Mouse (Mus musculus): Measurements from ENCODE around the gene Inpp5a. TPM values are rescaled to one million over a fixed set of nuclear protein-coding genes. Genes with fewer than 3 reads are reported as not detected.

Gene Inpp5a
- polyA plus RNA-seq, 1 experiment from 2014 or later: 34.1 TPM

DNA sequence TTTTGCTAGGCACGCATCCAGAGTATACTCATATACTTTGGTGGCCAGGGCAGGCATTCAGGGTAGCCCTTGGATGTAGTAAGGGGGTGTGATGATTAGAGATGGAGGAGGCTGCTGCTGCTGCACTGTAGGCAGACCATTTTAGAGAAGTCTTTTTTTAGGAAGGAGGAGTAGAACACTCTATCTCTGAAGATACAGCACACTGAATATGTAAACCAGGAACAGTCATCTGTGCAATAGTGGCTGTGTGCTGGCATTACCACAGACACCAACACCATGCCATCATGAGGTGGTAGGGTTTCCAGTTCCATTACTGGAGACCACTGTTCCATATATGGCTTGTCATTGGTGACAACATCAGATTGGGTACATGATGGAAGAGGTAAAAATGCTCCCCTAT is 83.1 kb downstream of the Inpp5a start:
- H3K4me2 ChIP-seq (replicated peaks): no peak overlapping the region
- no peak overlapping the region for H3K9ac ChIP-seq
- H3K27me3 ChIP-seq: no peaks in the 10 kb centered on the region
- no peaks in the 10 kb centered on the region for H3K36me3 ChIP-seq
- no peak overlapping the region for H3K4me3 ChIP-seq
- WGBS: 82% methylated on average over 1 of the region's 1 CpGs
- no peak for ATAC-seq (ENCODE audit: insufficient number of reproducible peaks, insufficient read depth, low FRiP score, low TSS enrichment)
- H3K9me3 ChIP-seq: no peaks in the 10 kb centered on the region
- no peak overlapping the region for H3K27ac ChIP-seq
- H3K4me1 ChIP-seq: peaks cover 20% of the 10 kb centered on the region

DNA sequence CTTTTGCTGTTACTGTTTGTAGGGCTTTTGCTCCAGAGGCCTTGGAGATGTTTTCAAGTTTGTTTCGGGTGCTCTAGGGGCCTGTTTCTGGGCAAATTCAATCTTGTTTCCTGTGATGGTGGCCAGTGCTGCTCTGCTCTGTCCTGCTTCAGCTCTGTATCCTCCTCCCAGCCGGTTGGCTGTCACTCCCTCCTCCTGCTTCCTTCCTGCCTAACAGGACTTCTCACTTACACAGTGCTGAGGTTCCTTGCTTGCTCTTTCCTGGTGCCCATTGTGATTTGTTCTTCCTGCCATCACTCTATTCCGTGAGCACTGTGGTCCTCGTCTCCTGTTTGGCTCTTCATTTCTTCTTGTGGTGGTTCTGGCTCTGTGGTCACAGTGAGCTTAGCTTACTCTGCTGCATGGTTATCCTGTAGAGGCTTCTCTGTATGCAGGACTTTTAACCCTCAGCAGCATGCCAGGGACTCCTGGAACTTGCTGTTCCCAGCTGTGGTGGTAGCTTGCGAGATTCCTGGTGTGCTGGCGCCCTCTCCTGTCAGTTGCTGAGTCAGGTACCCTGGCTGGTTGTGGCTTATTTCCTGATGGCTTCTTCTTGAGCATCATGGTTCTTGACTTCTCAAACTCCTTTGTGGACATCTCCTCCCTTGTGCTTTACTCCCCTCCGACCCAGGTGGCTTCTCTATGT is 84.1 kb downstream of the Inpp5a start:
- H3K9ac ChIP-seq: no peak overlapping the region
- H3K4me2 ChIP-seq (replicated peaks): no peak overlapping the region
- H3K27ac ChIP-seq: 0 out of 2 replicates have a peak overlapping the region, but pooled peaks have one; percentile 11
- H3K27me3 ChIP-seq: no peaks in the 10 kb centered on the region
- H3K9me3 ChIP-seq: no peaks in the 10 kb centered on the region
- peaks cover 10% of the 10 kb centered on the region for H3K4me1 ChIP-seq
- ATAC-seq (ENCODE audit: insufficient number of reproducible peaks, insufficient read depth, low FRiP score, low TSS enrichment): 0 out of 2 replicates have a peak, but pooled peaks have one; percentile 59
- 31% methylated on average over 7 of the region's 7 CpGs for WGBS
- no peak overlapping the region for H3K4me3 ChIP-seq
- H3K36me3 ChIP-seq: no peaks in the 10 kb centered on the region

DNA sequence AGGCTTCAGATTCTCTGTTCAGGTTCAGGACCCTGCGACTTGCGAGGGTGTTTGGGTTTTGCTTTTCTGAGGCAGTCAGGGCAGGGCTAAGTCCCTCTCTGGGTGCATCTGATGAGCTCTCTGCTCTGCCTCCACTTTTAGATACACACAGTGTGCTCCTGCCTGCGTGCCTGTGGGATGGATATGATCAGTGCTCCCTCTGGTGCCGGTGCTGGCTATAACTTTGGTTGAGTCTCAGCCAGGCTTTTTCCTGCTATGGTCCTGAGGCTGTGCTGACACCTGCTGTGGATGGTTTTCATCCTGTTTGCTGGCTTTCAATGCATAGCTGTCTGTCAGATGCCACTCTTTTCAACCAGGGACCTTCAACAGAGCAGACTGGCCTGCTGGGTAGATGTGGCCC is 87.0 kb downstream of the Inpp5a start:
- Histone ChIP-seq H3K4me3 (no peak overlapping the region), H3K36me3 (no peaks in the 10 kb centered on the region), H3K9me3 (no peaks in the 10 kb centered on the region), H3K4me1 (no peaks in the 10 kb centered on the region), H3K4me2 (replicated peaks) (no peak overlapping the region), H3K27ac (no peak overlapping the region), H3K27me3 (no peaks in the 10 kb centered on the region), H3K9ac (no peak overlapping the region)
- ATAC-seq (ENCODE audit: insufficient number of reproducible peaks, insufficient read depth, low FRiP score, low TSS enrichment): no peak
- WGBS: 53% methylated on average over 4 of the region's 4 CpGs

DNA sequence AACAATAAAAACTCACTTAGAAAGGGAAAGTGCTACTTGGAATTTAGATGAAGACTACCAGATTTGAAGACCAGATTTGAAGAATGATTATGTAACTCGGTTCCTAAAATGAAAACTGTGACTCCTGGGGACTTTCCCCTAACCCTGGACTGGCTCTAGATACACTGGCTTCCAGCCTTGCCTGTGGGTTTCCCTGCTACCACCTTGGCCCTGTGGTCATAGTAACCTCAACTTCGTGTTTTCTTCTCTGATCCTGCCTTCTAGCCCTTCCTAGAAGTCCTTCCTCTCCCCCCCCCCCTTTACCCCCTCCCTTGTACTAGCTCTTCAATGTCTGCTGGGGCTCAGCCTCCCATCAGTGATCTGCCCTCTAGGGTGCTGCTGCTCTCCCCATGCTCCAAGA is 87.8 kb downstream of the Inpp5a start:
- Histone ChIP-seq H3K4me3 (no peak overlapping the region), H3K27me3 (no peaks in the 10 kb centered on the region), H3K4me1 (no peaks in the 10 kb centered on the region), H3K36me3 (no peaks in the 10 kb centered on the region), H3K9me3 (no peaks in the 10 kb centered on the region), H3K4me2 (replicated peaks) (no peak overlapping the region), H3K27ac (no peak overlapping the region), H3K9ac (no peak overlapping the region)
- no peak for ATAC-seq (ENCODE audit: insufficient number of reproducible peaks, insufficient read depth, low FRiP score, low TSS enrichment)
- WGBS: 74% methylated on average over 2 of the region's 2 CpGs

DNA sequence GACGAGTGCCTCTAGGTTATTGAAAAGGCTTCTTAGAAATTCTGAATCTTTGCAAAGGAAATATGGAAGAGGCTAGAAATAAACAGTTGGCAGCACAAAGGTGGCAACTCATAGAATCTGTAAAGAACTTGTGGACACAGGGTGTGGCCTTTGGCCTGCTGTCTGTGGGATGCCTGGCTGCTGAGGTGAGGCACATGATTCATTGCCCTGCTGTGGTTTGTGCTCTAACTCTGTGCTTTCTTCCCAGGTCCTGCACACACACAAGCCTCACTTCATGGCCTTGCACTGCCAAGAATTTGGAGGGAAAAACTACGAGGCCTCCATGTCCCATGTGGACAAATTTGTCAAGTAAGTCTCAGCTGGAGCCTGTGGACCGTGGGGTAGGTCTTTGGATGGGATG is 88.8 kb downstream of the Inpp5a start:
- H3K4me2 ChIP-seq (replicated peaks): no peak overlapping the region
- H3K4me3 ChIP-seq: no peak overlapping the region
- 90% methylated on average over 3 of the region's 3 CpGs for WGBS
- H3K36me3 ChIP-seq: no peaks in the 10 kb centered on the region
- no peak overlapping the region for H3K9ac ChIP-seq
- H3K27me3 ChIP-seq: no peaks in the 10 kb centered on the region
- no peak for ATAC-seq (ENCODE audit: insufficient number of reproducible peaks, insufficient read depth, low FRiP score, low TSS enrichment)
- H3K9me3 ChIP-seq: no peaks in the 10 kb centered on the region
- H3K4me1 ChIP-seq: no peaks in the 10 kb centered on the region
- no peak overlapping the region for H3K27ac ChIP-seq

DNA sequence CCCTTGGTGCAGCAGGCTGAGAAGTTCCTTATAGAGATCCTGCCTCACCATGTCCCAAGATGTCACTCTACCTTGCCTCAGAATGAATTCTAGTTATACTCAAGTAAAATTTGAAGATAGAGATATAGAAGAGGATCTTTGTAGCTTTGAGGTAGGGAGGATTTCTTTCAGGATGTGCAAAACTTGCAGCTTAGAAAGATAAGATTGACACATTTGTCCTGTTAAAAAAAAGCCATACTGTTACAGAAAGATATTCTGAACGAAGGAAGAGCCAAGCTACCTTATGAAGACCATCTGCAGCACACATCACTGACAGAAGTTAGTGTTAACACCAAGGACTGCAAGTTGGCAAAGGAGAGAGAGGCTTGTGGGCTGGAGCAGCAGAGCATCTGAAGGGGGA is 90.2 kb downstream of the Inpp5a start:
- Histone ChIP-seq H3K36me3 (no peaks in the 10 kb centered on the region), H3K9ac (no peak overlapping the region), H3K4me3 (no peak overlapping the region), H3K9me3 (no peaks in the 10 kb centered on the region), H3K4me2 (replicated peaks) (no peak overlapping the region), H3K27ac (no peak overlapping the region), H3K4me1 (no peaks in the 10 kb centered on the region), H3K27me3 (no peaks in the 10 kb centered on the region)
- ATAC-seq (ENCODE audit: insufficient number of reproducible peaks, insufficient read depth, low FRiP score, low TSS enrichment): no peak
- WGBS: 84% methylated on average over 1 of the region's 1 CpGs

DNA sequence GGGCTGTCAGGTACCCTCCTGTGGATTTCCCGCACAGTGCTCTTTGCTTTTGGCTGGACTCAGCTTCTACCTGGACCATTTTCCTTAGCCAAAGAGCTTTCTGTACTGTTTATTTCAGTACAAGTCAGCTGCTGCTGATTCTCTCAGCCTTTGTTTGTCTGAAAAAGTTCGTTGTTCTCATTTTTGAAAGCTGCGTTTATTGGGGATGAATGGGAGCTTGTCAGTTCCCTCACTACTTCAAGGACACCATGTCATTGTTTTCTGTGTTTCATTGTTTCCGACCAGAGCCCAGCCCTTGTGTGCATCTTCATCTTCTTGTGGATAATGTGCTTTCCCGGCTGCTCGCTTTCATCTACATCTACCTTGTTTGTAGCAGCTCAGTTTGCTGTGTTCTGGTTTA is 90.7 kb downstream of the Inpp5a start:
- Histone ChIP-seq H3K4me1 (no peaks in the 10 kb centered on the region), H3K36me3 (no peaks in the 10 kb centered on the region), H3K27ac (no peak overlapping the region), H3K4me2 (replicated peaks) (no peak overlapping the region), H3K27me3 (no peaks in the 10 kb centered on the region), H3K9me3 (no peaks in the 10 kb centered on the region), H3K9ac (no peak overlapping the region), H3K4me3 (no peak overlapping the region)
- 83% methylated on average over 6 of the region's 6 CpGs for WGBS
- no peak for ATAC-seq (ENCODE audit: insufficient number of reproducible peaks, insufficient read depth, low FRiP score, low TSS enrichment)

DNA sequence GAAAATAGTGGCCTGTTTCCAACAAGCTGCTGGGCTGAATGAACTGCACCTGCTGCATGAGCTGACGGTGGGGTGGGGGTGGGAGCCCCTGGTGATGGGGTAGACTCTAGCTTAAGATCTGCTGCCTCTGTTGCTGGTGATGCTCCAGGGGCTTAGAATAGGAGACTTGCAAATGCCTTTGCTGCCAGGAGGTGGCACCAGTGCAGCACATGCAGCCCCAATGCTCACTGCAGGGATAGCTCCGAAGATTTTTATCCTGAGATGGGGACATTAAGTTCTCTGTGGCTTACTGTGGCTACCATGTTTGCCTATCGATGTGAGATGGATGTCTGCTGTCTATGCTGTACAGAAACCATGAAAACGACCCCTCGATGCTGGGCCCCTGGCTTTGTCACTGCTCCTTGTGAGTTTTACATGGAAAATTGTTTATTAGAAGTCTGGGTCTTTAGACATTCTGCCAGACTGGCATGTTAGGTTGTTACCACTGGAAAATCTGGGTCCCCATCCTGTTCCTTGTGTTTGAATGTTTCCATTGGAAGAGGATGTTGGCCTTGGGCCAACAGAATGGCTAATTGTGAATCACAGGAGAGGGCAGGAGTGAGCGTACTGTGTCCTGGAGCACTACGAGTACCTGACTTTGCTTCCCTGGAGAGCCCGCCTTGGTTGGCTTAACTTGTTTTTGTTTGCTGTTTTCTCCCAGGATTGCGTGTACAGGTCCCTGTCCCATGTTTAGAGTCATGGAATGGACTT is 95.5 kb downstream of the Inpp5a start:
- 67% methylated on average over 9 of the region's 9 CpGs for WGBS
- Histone ChIP-seq H3K4me2 (replicated peaks) (no peak overlapping the region), H3K4me1 (no peaks in the 10 kb centered on the region), H3K27ac (no peak overlapping the region), H3K4me3 (no peak overlapping the region), H3K27me3 (no peaks in the 10 kb centered on the region), H3K36me3 (no peaks in the 10 kb centered on the region), H3K9ac (no peak overlapping the region), H3K9me3 (no peaks in the 10 kb centered on the region)
- peak; percentile 32; the same call in 1 of the 2 replicates for ATAC-seq (ENCODE audit: insufficient number of reproducible peaks, insufficient read depth, low FRiP score, low TSS enrichment)

DNA sequence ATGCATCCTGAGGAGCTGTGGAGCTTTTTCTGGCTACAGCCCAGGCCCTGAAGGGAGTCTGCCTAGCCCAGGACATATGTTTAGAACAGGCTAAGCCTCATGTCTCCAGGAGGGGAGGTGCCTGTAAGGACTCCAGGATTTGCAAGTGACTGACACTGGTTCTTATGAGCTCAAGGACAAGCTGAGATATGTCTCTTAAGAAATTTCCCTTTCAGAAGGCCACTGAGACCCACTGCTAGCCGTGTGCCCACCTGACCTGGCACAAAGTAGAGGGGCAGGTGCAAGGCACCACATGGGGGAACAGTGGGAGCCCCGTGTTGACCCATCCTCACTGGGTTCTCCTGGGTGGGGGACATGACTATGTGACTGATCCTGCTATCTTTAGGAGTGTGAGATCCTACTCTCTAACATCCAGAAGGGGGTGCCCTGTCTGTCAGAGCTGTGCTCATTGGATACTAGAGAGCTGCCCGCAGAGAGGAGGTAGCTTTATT is 100.9 kb downstream of the Inpp5a start:
- ATAC-seq (ENCODE audit: insufficient number of reproducible peaks, insufficient read depth, low FRiP score, low TSS enrichment): no peak
- H3K4me3 ChIP-seq: no peak overlapping the region
- 79% methylated on average over 3 of the region's 3 CpGs for WGBS
- no peaks in the 10 kb centered on the region for H3K9me3 ChIP-seq
- no peaks in the 10 kb centered on the region; the same call in 1 of the 2 replicates for H3K4me1 ChIP-seq
- no peak overlapping the region for H3K9ac ChIP-seq
- H3K27ac ChIP-seq: no peak overlapping the region
- no peak overlapping the region for H3K4me2 ChIP-seq (replicated peaks)
- H3K36me3 ChIP-seq: no peaks in the 10 kb centered on the region
- H3K27me3 ChIP-seq: no peaks in the 10 kb centered on the region

DNA sequence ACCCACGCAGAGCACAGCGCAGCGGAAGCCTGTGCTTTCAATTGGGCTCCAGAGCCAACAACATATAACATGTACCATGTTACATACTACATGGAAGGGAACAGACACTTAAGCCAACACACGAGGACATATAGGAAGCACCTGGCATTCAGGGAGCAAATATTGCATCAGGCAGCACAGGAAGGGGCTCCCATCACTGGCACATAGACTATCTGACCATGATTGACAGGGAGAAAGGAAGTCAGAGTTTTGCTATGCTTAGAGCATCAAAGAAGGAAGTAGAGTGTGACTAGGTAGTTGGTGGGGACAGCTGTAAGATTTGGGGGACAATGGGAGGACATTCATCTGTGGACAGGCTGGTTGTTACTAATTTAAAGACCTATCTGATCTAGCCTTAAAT is 103.4 kb downstream of the Inpp5a start:
- Histone ChIP-seq H3K36me3 (no peaks in the 10 kb centered on the region), H3K4me2 (replicated peaks) (no peak overlapping the region), H3K4me3 (no peak overlapping the region), H3K9me3 (no peaks in the 10 kb centered on the region), H3K27ac (no peak overlapping the region), H3K27me3 (no peaks in the 10 kb centered on the region), H3K9ac (no peak overlapping the region), H3K4me1 (no peaks in the 10 kb centered on the region; the same call in 1 of the 2 replicates)
- WGBS: 92% methylated on average over 4 of the region's 4 CpGs
- ATAC-seq (ENCODE audit: insufficient number of reproducible peaks, insufficient read depth, low FRiP score, low TSS enrichment): no peak

DNA sequence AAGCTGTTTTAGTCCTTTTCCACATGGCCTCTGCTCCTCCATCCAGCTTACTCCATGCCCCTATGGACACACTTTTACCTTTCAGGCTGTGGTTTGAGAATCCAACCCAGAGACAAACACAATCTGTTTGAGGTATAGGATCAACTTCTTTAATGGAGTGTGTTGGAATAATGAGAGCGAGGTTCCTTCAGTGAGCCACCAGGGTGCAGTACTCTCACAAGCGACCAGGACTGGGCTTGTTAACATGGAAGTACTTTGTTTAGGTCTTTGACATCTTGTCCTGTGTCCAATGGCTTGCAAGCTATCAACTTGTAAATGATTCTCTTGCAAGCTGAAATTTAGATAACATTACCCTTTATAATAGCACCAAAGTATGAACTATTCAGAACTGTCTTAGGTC is 104.0 kb downstream of the Inpp5a start:
- H3K36me3 ChIP-seq: no peaks in the 10 kb centered on the region
- WGBS: 43% methylated on average over 2 of the region's 2 CpGs
- no peaks in the 10 kb centered on the region for H3K27me3 ChIP-seq

DNA sequence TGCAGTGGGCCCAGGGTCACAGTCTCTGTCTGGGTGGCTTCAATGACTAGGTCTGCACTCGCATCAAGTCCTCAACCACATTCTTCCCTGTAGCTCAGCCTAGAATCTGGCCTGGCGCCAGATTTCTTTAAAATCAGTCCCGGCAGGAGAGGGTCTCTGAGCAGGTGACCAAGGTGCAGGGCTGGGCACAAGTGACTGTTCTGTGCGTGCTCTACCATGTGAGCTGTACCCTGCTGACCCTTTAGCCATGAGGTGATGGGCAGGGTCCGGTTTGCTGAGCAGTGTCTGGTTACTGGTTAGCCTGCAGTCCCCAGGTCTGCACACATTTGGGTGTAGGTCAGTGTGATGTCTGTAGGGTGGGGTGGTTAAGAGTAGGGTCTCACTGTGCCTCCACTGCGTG is 106.9 kb downstream of the Inpp5a start:
- 77% methylated on average over 6 of the region's 6 CpGs for WGBS
- H3K27ac ChIP-seq: no peak overlapping the region
- H3K4me1 ChIP-seq: no peaks in the 10 kb centered on the region; the same call in 1 of the 2 replicates
- no peak overlapping the region for H3K4me3 ChIP-seq
- H3K27me3 ChIP-seq: no peaks in the 10 kb centered on the region
- no peaks in the 10 kb centered on the region for H3K9me3 ChIP-seq
- H3K4me2 ChIP-seq (replicated peaks): no peak overlapping the region
- H3K9ac ChIP-seq: no peak overlapping the region
- no peaks in the 10 kb centered on the region for H3K36me3 ChIP-seq
- ATAC-seq (ENCODE audit: insufficient number of reproducible peaks, insufficient read depth, low FRiP score, low TSS enrichment): no peak

More for the DNA sequence above, 104.0 kb downstream of the Inpp5a start:
- ATAC-seq (ENCODE audit: insufficient number of reproducible peaks, insufficient read depth, low FRiP score, low TSS enrichment): no peak
- no peak overlapping the region for H3K27ac ChIP-seq
- H3K4me2 ChIP-seq (replicated peaks): no peak overlapping the region
- H3K4me3 ChIP-seq: no peak overlapping the region
- no peaks in the 10 kb centered on the region for H3K9me3 ChIP-seq
- no peak overlapping the region for H3K9ac ChIP-seq
- H3K4me1 ChIP-seq: no peaks in the 10 kb centered on the region; the same call in 1 of the 2 replicates

Data from embryonic facial prominence, embryonic 12.5 days (tissue).